Mouse (Mus musculus): ENCODE data around the gene Gpc1.

Gpc1 gene

DNA sequence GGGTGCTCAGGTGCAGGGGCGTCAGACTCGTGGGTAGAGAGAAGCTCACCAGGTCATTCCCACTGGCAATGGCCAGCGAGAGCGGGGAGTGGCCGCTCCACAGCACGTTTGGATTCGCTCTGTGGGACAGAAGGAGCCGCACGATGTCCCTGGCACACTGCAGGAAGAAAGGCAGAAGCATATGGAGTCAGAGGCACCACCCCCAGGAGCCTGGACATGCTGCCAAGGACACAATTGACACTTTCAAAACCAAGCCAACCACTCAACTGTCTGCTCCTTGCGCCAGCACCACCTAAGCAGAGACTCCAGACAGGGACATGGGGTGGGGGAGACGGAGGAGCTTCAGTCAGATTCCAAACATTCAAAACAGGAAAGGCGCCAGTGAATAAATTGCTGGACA, 47.8 kb downstream of the Gpc1 start:
- in situ Hi-C loops (cut with MboI, MseI), result no loop called here

GRCm38 (mm10) chr1:92880101-92880500, 48.7 kb downstream of the Gpc1 start:
- in situ Hi-C loops (cut with MboI, MseI), result no loop called here

GRCm38 (mm10) chr1:92881982-92882381, 50.5 kb downstream of the Gpc1 start:
- in situ Hi-C loops (cut with MboI, MseI), result no loop called here

- in situ Hi-C loops (cut with MboI, MseI), result no loop called here
Observed at GRCm38 (mm10) chr1:92888901-92889655, 57.6 kb downstream of the Gpc1 start.

GRCm38 (mm10) chr1:92892791-92893190, 61.3 kb downstream of the Gpc1 start:
- in situ Hi-C loops (cut with MboI, MseI), result no loop called here

DNA sequence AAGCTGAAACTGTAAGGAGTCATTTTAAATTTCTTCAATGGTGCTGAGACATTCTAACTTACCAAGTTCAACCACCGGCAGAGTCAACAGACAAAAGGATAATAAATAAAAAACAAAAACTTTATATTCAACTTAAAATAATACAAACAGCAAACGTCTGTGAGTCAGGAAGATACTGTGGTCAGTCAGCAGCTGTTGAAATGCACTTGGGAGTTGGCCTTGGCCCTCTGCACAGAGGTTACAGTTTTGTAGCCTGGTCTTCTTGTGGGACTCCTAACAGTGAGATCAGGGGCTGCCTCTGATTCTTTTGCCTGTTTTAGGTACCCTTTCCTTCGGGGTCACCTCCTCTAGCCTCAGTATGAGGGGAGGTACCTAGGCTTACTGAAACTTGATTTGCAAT, 62.5 kb downstream of the Gpc1 start:
- in situ Hi-C loops (cut with MboI, MseI), result no loop called here

GRCm38 (mm10) chr1:92895089-92895488, 63.6 kb downstream of the Gpc1 start:
- in situ Hi-C loops (cut with MboI, MseI), result no loop called here

- in situ Hi-C loops (cut with MboI, MseI), result loop anchor here (25.0 kb wide), 1 partner anchor 1135 kb away; no protein-coding TSS in a partner anchor
Observed at GRCm38 (mm10) chr1:92902786-92903185, 71.3 kb downstream of the Gpc1 start, which contains the start of gene Ankmy1. Gene Ankmy1, minus strand, starts transcription at chr1:92902906.

- in situ Hi-C loops (cut with MboI, MseI), result loop anchor here (25.0 kb wide), 1 partner anchor 1134 kb away; no protein-coding TSS in a partner anchor
Observed at GRCm38 (mm10) chr1:92903627-92904026, 72.2 kb downstream of the Gpc1 start.

- in situ Hi-C loops (cut with MboI, MseI), result loop anchor here (25.0 kb wide), 1 partner anchor 1131 kb away; no protein-coding TSS in a partner anchor
Observed at GRCm38 (mm10) chr1:92905703-92906310, 74.4 kb downstream of the Gpc1 start.

- in situ Hi-C loops (cut with MboI, MseI), result loop anchor here (25.0 kb wide), 1 partner anchor 1130 kb away; no protein-coding TSS in a partner anchor
Observed at GRCm38 (mm10) chr1:92906779-92907631, 75.6 kb downstream of the Gpc1 start, which contains the start of gene Dusp28. Gene Dusp28, plus strand, starts transcription at chr1:92906981.

DNA sequence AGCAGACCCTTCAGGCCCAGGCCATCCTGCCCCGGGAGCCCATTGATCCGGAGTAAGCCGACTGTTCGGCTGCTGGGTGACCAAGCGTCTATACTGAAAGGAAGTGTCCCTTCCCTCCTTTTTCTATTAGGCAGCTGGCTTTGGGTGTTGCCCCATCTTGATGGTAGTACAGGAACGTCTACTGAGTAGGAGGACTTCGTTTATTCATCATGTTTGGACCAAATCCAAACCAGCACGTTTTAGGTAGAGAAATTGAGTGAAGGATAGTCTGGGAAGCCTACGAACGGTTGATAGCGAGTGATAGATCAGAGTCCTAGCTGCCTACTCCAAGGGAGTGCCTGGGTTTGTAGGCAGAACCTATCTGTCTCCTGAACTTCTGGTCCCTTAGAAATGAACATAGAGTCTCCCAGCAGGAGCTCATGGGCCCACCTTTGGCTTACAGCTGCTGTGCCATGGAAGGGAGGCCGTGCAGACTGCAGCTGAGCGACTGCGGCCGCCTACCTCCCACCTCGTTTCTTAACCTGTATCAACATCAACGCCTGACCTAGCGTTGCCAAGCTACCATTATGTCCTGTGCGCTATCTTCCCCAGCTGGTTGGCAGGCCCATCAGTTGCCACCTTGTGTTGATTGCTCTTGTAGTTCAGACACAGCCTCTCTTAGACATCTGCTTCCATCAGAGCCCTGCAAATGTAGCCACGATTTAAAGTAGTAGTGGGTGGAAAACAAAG, 76.4 kb downstream of the Gpc1 start:
- in situ Hi-C loops (cut with MboI, MseI), result loop anchor here (25.0 kb wide), 1 partner anchor 1130 kb away; no protein-coding TSS in a partner anchor

GRCm38 (mm10) chr1:92908664-92909063, 77.2 kb downstream of the Gpc1 start:
- in situ Hi-C loops (cut with MboI, MseI), result loop anchor here (25.0 kb wide), 1 partner anchor 1129 kb away; no protein-coding TSS in a partner anchor

- in situ Hi-C loops (cut with MboI, MseI), result loop anchor here (25.0 kb wide), 1 partner anchor 1128 kb away; no protein-coding TSS in a partner anchor
Observed at GRCm38 (mm10) chr1:92909068-92909467, 77.6 kb downstream of the Gpc1 start.
